Mouse (Mus musculus) limb, embryonic 14.5 days (tissue): ENCODE results near the gene Pik3cb. TPM values are rescaled to one million over a fixed set of nuclear protein-coding genes. Genes with fewer than 3 reads are reported as not detected.

Source experiments
- ATAC-seq: fragments of 200-750 bp; cut with Nextera tagmentation; 2 replicates; pipeline ENCODE4 v1.8.0; 2017; ENCODE audit warnings: low read depth, moderate number of reproducible peaks, moderate TSS enrichment; ENCODE audit not compliant: low FRiP score
- DNase-seq: peaks from one replicate; pipeline ENCODE4 v3.0.0-alpha.2; 2015; ENCODE audit warnings: low spot score
- H3K27ac ChIP-seq: fragments of 300-500 bp; sonication (generic); replicated peaks from 2 replicates; pipeline ENCODE4 v1.5.1; 2014; ENCODE audit warnings: low read depth, mild to moderate bottlenecking, low read length, moderate library complexity, mixed read lengths
- H3K27me3 ChIP-seq: fragments of 300-500 bp; sonication (generic); 2 replicates; pipeline ENCODE4 v1.6.1; 2014; ENCODE audit warnings: low read length, mixed read lengths; ENCODE audit not compliant: control insufficient read depth, insufficient read depth
- H3K36me3 ChIP-seq: fragments of 300-500 bp; sonication (generic); 2 replicates; pipeline ENCODE4 v1.6.1; 2014; ENCODE audit warnings: mild to moderate bottlenecking, low read length, moderate library complexity, mixed read lengths; ENCODE audit not compliant: control insufficient read depth, insufficient read depth
- H3K4me1 ChIP-seq: fragments of 300-500 bp; sonication (generic); 2 replicates; pipeline ENCODE4 v1.6.1; 2014; ENCODE audit warnings: antibody characterized with exemption, low read length, mixed read lengths; ENCODE audit not compliant: control insufficient read depth, insufficient read depth
- H3K4me2 ChIP-seq: fragments of 300-500 bp; sonication (generic); replicated peaks from 2 replicates; pipeline ENCODE4 v1.6.1; 2014; ENCODE audit warnings: low read depth, mild to moderate bottlenecking, low read length, moderate library complexity; ENCODE audit not compliant: severe bottlenecking
- H3K4me3 ChIP-seq: fragments of 300-500 bp; sonication (generic); replicated peaks from 2 replicates; pipeline ENCODE4 v1.5.1; 2014; ENCODE audit warnings: low read length
- H3K9ac ChIP-seq: fragments of 300-500 bp; sonication (generic); 2 replicates; pipeline ENCODE4 v1.6.1; 2014; ENCODE audit warnings: mild to moderate bottlenecking, low read depth, low read length, moderate library complexity; ENCODE audit not compliant: severe bottlenecking
- H3K9me3 ChIP-seq: fragments of 300-500 bp; sonication (generic); 2 replicates; pipeline ENCODE4 v1.6.1; 2016; ENCODE audit warnings: low read length; ENCODE audit not compliant: control insufficient read depth
- POLR2A ChIP-seq: fragments of 200-500 bp; IDR thresholded peaks from 2 replicates; pipeline ENCODE4 v1.8.0; 2012; ENCODE audit warnings: inconsistent platforms, mild to moderate bottlenecking, moderate library complexity, borderline replicate concordance; ENCODE audit not compliant: insufficient read depth, insufficient read length; ENCODE audit errors: extremely low read depth
- WGBS: fragments of 180-500 bp; shearing (Covaris S2); extraction: QIAGEN DNeasy Blood & Tissue Kit; methylation state at CpG from one replicate; pipeline ENCODE4 v1.1.7; 2014; 5-methylcytosine and 5-hydroxymethylcytosine counted together
- polyA plus RNA-seq, 2 experiments: library from polyadenylated mRNA; depleted of rRNA in 1 of 2; stranded (reverse) in 1 of 2; unstranded in 1 of 2; fragments of >200 nt; fragmentation: Nextera tagmentation in 1 of 2; extraction: Ambion mirVana in 1 of 2; gene quantifications; 2 replicates each; pipeline versions ENCODE4 v1.2.1 to v1.2.3; 2012 to 2014

The Pik3cb gene
- polyA plus RNA-seq, 2 experiments = 1.1 to 3.1 TPM

- Histone ChIP-seq H3K27ac (no peak overlapping the region), H3K4me3 (no peak overlapping the region), H3K9me3 (no peaks in the 10 kb centered on the region), H3K4me2 (no peak overlapping the region), H3K36me3 (0 out of 2 replicates have a peak, but pooled peaks cover 7% of the 10 kb centered on the region), H3K9ac (no peak overlapping the region), H3K4me1 (no peaks in the 10 kb centered on the region), H3K27me3 (no peaks in the 10 kb centered on the region)
- TF ChIP-seq POLR2A = no peak
- ATAC-seq = no peak
- 50% methylated on average over 1 of the region's 1 CpGs for WGBS
- peak; percentile 13 for DNase-seq
Measured at GRCm38 (mm10) chr9:99048724-99049250, 91.6 kb downstream of the Pik3cb start.

GRCm38 (mm10) chr9:99044761-99045160 is 95.7 kb downstream of the Pik3cb start:
- Histone ChIP-seq H3K4me2 (no peak overlapping the region), H3K36me3 (0 out of 2 replicates have a peak, but pooled peaks cover 7% of the 10 kb centered on the region), H3K27me3 (no peaks in the 10 kb centered on the region), H3K4me1 (no peaks in the 10 kb centered on the region), H3K4me3 (no peak overlapping the region), H3K9me3 (no peaks in the 10 kb centered on the region), H3K9ac (no peak overlapping the region), H3K27ac (no peak overlapping the region)
- 88% methylated on average over 8 of the region's 8 CpGs for WGBS
- no peak for TF ChIP-seq POLR2A
- no peak for DNase-seq
- no peak for ATAC-seq

GRCm38 (mm10) chr9:99042641-99043040 is 97.8 kb downstream of the Pik3cb start:
- Histone ChIP-seq H3K27ac (no peak overlapping the region), H3K4me2 (no peak overlapping the region), H3K4me1 (no peaks in the 10 kb centered on the region), H3K9me3 (no peaks in the 10 kb centered on the region), H3K36me3 (0 out of 2 replicates have a peak, but pooled peaks cover 7% of the 10 kb centered on the region), H3K4me3 (no peak overlapping the region), H3K9ac (no peak overlapping the region), H3K27me3 (no peaks in the 10 kb centered on the region)
- WGBS = 76% methylated on average over 4 of the region's 4 CpGs
- TF ChIP-seq POLR2A = no peak
- DNase-seq = no peak
- ATAC-seq = no peak

- TF ChIP-seq POLR2A = no peak
- DNase-seq (no peak), ATAC-seq (no peak)
- no peaks in the 10 kb centered on the region for H3K4me1 ChIP-seq
- WGBS = 78% methylated on average over 9 of the region's 9 CpGs
- H3K9me3 ChIP-seq = no peaks in the 10 kb centered on the region
- no peaks in the 10 kb centered on the region for H3K27me3 ChIP-seq
- no peak overlapping the region for H3K4me2 ChIP-seq
- H3K27ac ChIP-seq = no peak overlapping the region
- no peak overlapping the region for H3K9ac ChIP-seq
- H3K4me3 ChIP-seq = no peak overlapping the region
- 0 out of 2 replicates have a peak, but pooled peaks cover 7% of the 10 kb centered on the region for H3K36me3 ChIP-seq
Measured at GRCm38 (mm10) chr9:99041994-99042393, 98.4 kb downstream of the Pik3cb start.

GRCm38 (mm10) chr9:99035575-99035974 is 104.8 kb downstream of the Pik3cb start, which contains the start of gene Gm1123:
Gene Gm1123 (minus strand): TSS chr9:99035715.
- no peaks in the 10 kb centered on the region for H3K36me3 ChIP-seq
- TF ChIP-seq POLR2A = no peak
- 83% methylated on average over 11 of the region's 12 CpGs for WGBS

GRCm38 (mm10) chr9:99034111-99034510 is 106.3 kb downstream of the Pik3cb start:
- no peak for TF ChIP-seq POLR2A
- Histone ChIP-seq H3K9ac (no peak overlapping the region), H3K27ac (no peak overlapping the region), H3K9me3 (no peaks in the 10 kb centered on the region), H3K36me3 (no peaks in the 10 kb centered on the region), H3K4me1 (no peaks in the 10 kb centered on the region), H3K4me3 (no peak overlapping the region), H3K4me2 (no peak overlapping the region), H3K27me3 (no peaks in the 10 kb centered on the region)
- 89% methylated on average over 8 of the region's 8 CpGs for WGBS
- ATAC-seq = no peak
- DNase-seq = no peak

More at GRCm38 (mm10) chr9:99035575-99035974, 104.8 kb downstream of the Pik3cb start, which contains the start of gene Gm1123:
- no peak for ATAC-seq
- H3K9ac ChIP-seq = no peak within 1 kb of the TSS
- DNase-seq = no peak
- no peak within 1 kb of the TSS for H3K4me3 ChIP-seq
- H3K4me1 ChIP-seq = no peaks in the 10 kb centered on the region
- H3K9me3 ChIP-seq = no peaks in the 10 kb centered on the region
- H3K27ac ChIP-seq = no peak within 1 kb of the TSS
- H3K4me2 ChIP-seq = no peak within 1 kb of the TSS
- no peaks in the 10 kb centered on the region for H3K27me3 ChIP-seq
